Mouse (Mus musculus): Measurements from ENCODE around the gene Dpagt1.
A peak's percentile ranks its signal among the peaks of the same experiment; 100 is the strongest.
"Not testable (repeated sequence)": the region's sequence is repeated elsewhere in the genome, so short reads cannot be mapped to it uniquely, and the experiment has no call there.

Gene Dpagt1

DNA sequence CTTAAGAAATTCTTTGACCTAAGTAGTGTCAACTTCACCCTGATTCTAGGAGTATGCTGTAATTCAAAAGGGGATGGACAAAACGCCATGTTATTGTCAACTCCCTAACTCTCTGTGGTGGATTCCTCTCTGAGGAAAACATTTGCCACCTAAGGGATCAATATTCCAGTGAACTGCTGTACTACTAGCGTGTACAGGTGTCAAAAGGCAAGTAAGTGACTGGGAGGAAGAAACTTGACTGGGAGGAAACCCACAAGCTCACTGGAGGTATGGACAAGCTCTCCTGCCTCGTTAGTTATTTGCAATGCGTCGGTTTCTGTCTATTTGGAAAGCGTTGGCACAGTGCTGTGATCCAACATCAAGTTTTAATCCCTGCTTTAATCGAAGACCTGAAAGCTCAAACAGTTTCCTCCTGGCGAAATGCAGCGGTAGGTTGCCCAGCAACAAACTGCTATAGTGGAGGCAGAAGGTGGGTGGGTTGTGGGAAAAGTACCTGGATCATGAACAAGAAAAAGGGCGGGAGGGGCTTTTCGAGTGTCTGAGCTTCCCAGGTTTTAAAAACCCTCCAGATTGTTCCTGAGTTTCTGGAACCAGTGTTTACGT lies at the start of gene Dpagt1:
Gene Dpagt1 (plus strand): TSS at position 252 of the 603 bp plus-strand sequence.
- DNase-seq (ENCODE audit: low spot score), result no peak

DNA sequence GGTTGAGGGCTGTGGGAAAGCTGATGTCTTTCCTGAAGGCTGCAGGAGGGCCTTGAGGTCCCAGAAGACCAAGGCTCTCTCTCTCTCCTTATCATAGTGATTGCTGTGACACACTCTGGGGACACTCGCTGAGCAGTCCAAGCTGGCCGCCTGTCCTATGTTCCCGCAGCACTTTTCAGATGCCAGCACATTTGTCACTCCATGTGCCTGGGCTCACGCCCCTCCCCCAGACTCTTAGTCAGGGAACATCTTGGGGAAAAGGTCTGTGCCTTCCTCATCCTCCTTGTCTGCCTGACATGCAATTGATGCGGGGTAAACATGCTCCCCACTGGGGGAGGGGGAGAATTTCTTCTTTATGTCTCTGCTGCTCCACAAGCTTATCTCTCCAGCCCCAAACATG lies 42.6 kb upstream of the Dpagt1 start:
- DNase-seq (ENCODE audit: low spot score), result no peak

GRCm38 (mm10) chr9:44286256-44286850 lies 39.5 kb upstream of the Dpagt1 start:
- DNase-seq (ENCODE audit: low spot score), result no peak

GRCm38 (mm10) chr9:44287003-44287400 lies 38.8 kb upstream of the Dpagt1 start:
- no peak for DNase-seq (ENCODE audit: low spot score)

DNA sequence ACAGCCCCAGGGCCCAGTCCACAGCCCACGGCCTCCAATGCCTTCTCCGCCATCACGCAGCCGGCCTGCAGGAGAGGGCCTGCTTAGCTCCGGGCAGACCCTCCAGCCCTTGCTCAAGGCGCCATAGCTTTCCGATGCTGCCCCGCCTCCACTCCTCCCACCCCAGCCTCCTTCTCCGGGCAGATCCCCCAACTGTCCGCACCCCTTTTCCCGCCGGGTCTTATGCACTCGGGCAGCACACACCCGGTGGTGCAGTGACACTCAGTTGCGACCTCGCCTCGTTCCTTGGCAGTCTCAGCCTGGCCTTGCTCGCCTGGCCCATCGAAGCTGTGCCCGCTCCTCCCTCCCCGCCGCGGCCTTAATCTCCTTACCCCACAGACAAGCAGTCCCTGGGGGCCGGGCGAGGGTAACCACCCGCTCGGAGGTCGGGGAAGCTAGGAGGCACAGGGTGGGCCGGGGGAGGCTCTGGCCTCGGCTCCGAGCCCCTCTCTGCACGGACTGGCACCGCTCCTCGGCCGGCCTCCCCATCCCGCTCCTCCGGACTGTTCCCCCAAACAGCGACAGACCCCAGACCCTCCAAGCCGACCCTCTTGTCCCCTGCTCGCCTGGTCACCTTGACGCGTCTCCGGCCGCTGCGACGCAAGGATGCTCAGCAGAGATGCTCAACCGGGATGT lies 38.3 kb upstream of the Dpagt1 start:
- DNase-seq (ENCODE audit: low spot score), result no peak

GRCm38 (mm10) chr9:44288076-44288958 lies 37.5 kb upstream of the Dpagt1 start, which contains the start of gene Abcg4:
TSS of gene Abcg4 (minus strand) at chr9:44288615.
- peak; percentile 47 for DNase-seq (ENCODE audit: low spot score)

DNA sequence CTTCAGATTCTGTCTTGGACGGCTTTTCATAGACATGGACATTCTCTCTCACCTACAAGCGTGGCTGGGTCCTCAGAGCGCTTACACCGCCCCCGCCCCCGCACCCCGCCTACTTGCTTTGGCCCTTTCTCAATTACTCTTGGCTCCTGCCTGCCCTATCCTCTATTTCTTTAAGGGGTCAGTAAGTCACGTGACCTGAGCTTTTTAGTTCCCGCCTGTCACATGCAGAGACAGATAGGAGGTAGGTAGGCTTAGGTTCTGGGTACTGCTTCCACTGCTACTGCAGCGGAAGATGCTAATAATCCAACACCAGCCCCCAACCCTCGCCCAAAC lies 36.9 kb upstream of the Dpagt1 start:
- DNase-seq (ENCODE audit: low spot score), result peak; percentile 34

DNA sequence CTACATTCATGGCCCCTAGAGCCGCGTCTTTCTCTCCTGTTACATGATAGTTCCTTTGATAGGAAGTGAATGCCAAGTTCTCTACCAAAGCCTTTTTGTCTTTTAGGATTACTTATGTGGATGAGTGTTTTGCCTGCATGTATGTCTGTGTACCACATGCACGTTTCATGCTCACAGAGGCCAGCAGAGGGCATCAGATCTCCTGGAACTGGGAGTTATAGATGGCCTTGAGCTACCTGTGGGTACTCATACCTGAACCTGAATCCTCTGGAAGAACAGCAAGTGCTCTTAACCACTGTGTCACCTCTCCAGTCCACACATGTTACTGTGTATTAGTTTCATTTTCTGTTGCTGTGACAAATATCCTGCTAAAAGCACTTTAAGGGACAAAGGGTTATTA lies 33.3 kb upstream of the Dpagt1 start:
- DNase-seq (ENCODE audit: low spot score), result peak; percentile 36

- not testable (repeated sequence) for DNase-seq (ENCODE audit: low spot score)
These were observed 25.8 kb upstream of the Dpagt1 start for GRCm38 (mm10) chr9:44300001-44300400.

- DNase-seq (ENCODE audit: low spot score), result peak; percentile 100
These were observed 20.2 kb upstream of the Dpagt1 start, which contains the start of gene Hinfp for GRCm38 (mm10) chr9:44305466-44306079. TSS of gene Hinfp (minus strand) at chr9:44305671.

DNA sequence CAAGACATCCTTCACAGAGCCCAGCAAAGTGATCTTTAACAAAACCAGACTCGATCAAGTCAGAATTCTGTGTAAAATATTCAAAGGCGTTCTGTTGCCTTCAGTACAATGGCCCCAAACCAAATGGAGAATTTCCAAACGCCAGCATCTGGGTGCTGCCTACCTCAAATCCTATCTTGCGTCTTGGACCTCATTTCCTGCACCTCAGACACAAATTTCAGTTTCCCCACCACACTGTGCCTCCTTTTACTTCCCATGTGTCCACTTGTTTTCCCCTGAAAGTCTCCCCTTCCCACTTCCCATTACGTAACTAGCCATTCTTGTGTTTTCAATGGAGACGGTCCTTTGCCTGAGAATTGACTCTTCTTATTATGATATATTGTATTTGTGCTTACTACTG lies 19.3 kb upstream of the Dpagt1 start:
- no peak for DNase-seq (ENCODE audit: low spot score)

DNA sequence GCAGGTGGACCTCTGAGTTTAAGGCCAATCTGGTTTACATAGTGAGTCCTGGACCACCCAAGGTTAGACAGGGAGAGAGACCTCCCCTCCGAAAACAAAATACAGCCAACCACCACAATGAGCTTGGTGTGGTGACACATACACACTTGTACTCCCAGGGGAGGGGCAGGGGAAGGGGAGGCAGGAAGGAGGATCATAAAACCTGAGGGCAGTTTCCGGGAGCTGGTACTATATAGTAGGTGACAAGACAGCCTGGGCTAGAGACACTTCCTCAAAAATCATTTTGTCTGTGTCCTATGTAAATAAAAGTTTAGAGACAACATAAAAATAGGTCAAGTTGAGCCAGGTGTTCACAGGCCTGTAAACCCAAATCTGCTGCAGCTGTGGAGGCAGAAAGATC lies 18.6 kb upstream of the Dpagt1 start:
- no peak for DNase-seq (ENCODE audit: low spot score)

DNA sequence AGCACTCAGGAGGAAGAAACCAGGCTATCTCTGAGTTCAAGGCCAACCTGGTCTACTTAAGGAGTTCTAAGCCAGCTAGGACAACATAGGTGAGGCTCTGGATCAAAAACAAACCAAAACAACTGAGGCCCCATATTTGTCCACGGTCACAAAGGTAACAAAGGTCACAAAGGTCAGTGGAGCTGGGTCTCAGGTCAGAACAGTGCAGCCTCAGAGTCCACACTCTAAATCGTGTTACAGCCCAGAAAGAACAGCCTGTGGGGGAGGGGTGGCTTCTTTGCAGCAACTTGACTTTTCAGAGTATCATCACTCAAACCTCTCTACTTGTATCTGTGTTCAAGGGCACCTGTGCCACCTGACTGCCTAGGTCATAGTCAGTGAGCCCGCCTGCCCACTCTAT lies 16.1 kb upstream of the Dpagt1 start:
- DNase-seq (ENCODE audit: low spot score), result peak; percentile 58

DNA sequence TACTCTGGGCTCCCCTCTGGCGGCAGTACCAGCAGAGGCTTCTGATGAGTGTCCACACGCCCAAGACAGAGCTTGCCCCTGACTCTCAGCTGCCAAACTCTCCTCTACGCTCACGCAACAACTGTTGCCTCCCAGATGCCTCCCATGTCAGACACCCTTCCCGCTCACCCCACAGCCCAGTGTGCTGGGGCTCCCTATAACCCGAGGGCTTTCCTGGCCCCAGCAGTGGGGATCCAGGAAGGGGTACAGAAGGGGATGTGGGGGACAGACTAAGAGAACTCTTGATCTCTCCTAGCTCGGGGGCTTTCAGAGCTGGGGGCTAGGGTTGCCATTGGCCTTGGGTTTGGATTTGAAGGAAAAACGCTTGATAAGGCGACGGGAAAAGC lies 15.1 kb upstream of the Dpagt1 start:
- DNase-seq (ENCODE audit: low spot score), result no peak

DNA sequence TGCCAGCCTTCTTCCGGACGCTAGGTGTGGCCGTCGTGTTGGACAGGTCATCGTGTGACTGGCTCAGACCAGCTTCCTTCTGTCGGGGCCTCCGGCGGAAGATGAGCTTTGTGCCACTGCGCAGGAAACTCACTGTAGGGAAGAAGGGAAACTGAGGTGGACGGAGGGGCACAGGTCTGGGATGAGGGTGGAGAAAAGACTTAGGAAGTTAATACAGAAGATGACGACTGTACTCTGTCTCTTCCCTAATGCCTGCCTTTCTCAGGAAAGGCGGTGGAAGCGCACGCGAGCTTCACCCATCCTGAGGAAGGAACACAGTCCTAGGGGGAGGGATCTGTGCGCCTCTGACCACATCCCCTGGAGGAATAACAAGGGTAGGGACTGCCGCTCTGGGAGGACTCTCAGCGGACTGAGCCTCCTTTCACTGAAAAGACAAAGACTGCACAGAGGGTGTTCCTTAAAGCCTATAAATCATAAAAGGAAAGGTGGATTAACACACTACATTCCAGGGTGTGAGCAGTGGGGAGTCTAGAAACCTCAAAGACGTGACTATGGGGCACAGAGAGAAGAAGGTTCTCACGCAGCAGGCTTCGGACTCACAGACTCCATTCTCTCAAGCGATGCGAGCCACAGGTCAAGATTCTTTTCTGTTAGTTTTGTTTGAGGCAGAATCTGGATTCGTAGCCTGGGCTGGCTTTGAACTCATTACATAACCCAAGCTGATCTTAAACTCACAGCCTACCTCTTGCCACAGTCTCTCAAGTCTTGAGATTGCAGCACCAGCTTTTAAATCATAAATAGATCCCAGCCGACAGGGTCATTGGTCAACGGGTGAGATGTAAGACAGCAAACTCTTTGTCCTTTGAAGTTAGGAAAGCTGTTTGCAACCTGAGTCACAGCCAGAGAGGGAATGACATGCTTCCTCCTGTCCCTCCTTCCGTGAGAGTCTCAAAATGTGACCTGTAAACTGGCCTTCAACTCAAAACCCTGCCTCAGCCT lies 14.4 kb upstream of the Dpagt1 start:
- DNase-seq (ENCODE audit: low spot score), result peak; percentile 32

DNA sequence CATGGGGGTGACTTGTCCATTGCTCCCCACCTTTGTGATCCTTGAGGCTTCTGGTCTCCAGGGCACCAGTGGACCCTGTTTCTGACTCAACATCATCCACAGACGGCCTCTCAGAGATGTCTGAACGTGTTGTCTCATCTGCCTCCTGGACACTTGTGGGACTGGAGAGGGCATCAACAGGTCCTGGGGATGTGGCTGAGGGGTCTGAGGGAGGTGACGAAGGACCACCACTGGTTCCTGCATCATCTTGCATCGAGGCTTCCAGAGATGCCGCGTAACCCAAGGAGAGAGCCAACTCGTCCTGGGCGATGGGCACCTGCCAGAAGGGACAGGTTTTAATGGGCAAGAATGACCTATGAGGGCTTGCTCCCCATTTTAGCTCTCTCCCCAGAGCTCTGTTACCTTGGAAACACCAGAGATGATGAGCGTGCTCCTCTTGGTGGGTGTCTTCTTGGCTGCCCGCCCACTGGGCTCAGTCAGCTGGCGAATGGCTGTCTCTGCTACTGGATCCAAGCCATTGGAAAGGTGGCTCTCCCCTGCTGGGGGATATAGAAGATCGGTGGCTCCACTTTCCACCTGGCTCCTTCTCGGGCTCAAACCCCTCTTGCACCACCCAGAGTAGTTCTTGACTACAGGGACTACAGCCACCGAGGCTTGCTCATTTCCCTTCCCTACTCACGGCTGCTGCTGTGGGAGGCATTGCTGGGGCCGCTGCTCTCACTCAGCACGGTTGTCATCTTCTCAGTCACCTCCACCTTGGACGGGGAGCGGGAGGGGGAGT lies 12.2 kb upstream of the Dpagt1 start:
- no peak for DNase-seq (ENCODE audit: low spot score)

DNA sequence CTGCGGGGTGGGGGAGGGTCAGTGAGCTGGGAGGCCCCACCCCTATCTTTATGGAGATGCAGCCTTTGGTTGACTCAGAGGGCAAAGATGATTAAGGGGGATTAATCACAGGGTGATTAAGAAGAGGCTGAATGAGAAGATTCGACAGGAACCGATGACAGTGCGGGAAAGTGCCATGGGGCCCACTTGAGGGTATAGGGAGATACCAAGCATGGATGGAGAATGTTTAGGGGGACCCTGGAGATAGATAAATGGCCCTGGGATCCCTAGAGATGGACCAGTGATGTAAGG lies 11.6 kb upstream of the Dpagt1 start:
- no peak for DNase-seq (ENCODE audit: low spot score)

DNA sequence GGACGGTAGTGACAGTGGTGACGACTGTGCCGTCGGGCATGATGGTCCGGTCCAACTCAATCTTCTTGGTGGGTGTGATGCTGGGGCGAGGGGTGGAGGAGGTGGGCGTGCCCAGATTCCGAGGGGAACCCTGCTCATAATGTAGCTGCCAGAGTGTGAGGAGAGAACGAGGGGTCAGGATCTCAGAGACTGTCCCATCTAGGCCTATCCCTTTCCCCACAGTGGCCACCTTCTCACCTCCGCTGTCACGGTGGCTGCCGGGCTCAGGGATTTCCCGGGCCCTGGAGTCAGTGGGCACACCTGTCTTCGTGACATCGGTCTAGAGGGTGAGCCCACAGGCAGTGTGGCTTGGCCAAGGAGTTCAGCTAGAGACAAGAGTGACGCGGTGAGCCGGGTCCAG lies 10.9 kb upstream of the Dpagt1 start:
- DNase-seq (ENCODE audit: low spot score), result no peak

- no peak for DNase-seq (ENCODE audit: low spot score)
These were observed 8.4 kb upstream of the Dpagt1 start for GRCm38 (mm10) chr9:44317452-44317851.

GRCm38 (mm10) chr9:44318076-44318825 lies 7.6 kb upstream of the Dpagt1 start:
- peak; percentile 80 for DNase-seq (ENCODE audit: low spot score)

Data from yolk sac, embryonic 10.5 days (tissue).